Mouse (Mus musculus): Measurements from ENCODE around the gene Slc25a33.

Slc25a33 gene

DNA sequence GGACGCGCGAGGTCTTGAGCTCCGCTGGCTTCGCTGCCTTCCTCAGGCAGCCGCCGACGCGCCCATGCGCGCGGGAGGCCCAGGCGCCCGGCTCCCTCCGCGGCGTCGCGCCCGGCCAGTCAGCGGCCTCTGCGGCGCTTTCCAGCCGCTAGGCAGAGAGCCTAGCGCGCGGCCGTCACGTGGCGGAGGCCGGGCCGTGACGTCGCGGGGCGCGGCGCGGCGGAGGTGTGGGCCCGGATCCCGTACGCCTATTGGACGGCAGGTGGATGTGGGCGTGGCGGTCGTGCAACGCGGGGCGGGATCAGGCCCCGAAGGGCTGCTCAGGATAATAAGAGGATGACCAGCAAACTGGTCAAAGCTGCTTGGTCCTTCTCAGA lies at the start of gene Slc25a33:
Gene Slc25a33, minus strand, starts transcription at position 184 of the 377 bp plus-strand sequence.
- DNase-seq (ENCODE audit: low spot score in 2 of 2) = peak; percentile 94 to 96

DNA sequence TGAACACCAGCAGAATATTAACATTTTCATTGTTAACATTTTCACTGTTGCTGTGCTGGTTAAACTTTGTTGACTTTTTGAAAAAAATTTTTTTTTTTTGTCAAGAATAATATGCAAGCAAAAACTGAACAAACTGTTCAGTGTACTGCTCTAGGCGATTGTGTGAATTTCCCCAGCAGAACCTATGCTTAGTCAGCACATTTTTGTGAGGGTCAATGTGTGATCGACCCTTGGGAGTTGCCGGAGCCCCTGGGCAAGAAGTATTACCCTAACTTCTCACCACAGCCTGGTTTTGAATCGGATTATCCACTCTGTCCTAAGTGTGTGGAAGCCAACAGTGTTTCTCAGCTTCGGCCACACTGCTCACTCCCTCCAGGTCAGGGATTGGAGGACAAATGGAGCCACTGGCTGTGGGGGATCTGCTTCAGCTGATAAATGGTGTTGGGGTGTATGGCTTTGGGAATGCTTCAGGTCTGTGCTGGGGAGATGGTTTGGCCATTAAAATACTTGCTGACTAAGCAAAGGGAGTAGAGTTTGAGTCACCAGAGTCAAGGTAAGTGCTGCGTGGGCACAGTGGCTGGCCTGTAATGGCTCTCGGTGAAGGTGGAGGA lies 48.6 kb upstream of the Slc25a33 start:
- no peak for DNase-seq (ENCODE audit: low spot score in 2 of 2)

DNA sequence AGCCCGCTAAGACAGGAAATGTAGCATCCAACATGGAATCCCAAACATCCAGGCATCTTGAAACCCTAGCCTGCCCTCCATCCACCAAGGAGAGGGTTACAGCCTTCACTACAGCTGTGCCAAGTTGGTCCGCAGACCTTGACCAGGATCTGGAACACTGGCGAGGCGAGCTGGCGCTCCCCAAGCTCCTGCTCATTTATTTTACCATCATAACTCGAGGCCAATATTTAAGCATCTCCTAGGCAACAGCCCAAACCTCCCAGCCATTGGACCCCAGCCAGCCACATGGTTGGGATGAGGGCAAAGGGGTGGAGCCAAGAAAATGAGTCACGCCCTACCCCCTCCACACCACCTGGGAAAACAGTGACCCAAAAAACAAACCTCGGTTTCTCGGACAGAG lies 48.0 kb upstream of the Slc25a33 start:
- peak; percentile 50 to 79 for DNase-seq (ENCODE audit: low spot score in 2 of 2)

DNA sequence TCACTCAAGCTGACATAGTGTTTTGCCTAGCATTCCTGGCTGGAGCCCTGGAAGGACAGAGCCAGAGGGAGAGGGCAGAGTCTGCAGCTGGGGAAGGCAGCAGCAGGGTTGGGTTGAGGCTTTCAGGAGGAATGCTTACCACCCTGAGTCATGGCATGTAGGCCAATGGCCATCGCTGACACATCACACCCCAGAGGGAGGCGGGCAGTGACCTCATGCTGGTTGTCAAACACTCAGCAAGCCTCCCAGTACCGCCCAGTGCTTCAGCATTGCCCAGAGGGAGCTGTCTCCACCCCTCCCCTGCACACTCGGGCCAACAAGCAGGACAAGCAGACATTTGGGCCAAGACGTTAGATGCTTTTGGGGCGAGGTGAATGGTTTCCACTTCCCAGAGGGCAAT lies 46.5 kb upstream of the Slc25a33 start:
- DNase-seq (ENCODE audit: low spot score in 2 of 2) = peak; percentile 84 to 92

- no peak for DNase-seq (ENCODE audit: low spot score in 2 of 2)
Observed at GRCm38 (mm10) chr4:149819195-149819594, 45.1 kb upstream of the Slc25a33 start.

DNA sequence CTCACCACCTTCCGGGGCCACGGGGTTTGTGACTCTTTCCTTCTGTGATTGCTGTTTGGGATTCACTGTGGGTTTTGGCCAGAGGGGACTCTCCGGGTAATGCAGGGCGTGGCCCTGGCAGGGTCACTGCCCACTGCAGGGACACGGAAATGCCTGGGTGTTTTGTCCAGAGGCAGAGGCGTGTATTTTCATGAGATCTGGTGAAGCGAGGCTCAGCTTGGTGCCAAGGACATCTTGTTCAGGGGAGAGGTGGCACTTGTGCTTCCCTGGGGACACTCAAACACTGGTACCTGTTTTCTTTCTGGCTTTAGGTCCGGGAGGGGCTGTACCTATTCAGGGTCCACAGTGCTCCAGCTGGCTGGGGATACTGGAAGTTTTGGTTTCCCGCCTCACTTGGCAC lies 42.5 kb upstream of the Slc25a33 start:
- DNase-seq (ENCODE audit: low spot score in 2 of 2) = no peak

- DNase-seq (ENCODE audit: low spot score in 2 of 2) = no peak
Observed at GRCm38 (mm10) chr4:149815586-149815985, 41.5 kb upstream of the Slc25a33 start.

GRCm38 (mm10) chr4:149813409-149814184 lies 39.5 kb upstream of the Slc25a33 start:
- DNase-seq (ENCODE audit: low spot score in 2 of 2) = no peak

- DNase-seq (ENCODE audit: low spot score in 2 of 2) = peak in 1 of 2 experiments; percentile 52
Observed at GRCm38 (mm10) chr4:149810372-149810771, 36.3 kb upstream of the Slc25a33 start.

- no peak for DNase-seq (ENCODE audit: low spot score in 2 of 2)
Observed at GRCm38 (mm10) chr4:149808584-149809227, 34.6 kb upstream of the Slc25a33 start.

- DNase-seq (ENCODE audit: low spot score in 2 of 2) = no peak
Observed at GRCm38 (mm10) chr4:149808060-149808567, 34.0 kb upstream of the Slc25a33 start.

DNA sequence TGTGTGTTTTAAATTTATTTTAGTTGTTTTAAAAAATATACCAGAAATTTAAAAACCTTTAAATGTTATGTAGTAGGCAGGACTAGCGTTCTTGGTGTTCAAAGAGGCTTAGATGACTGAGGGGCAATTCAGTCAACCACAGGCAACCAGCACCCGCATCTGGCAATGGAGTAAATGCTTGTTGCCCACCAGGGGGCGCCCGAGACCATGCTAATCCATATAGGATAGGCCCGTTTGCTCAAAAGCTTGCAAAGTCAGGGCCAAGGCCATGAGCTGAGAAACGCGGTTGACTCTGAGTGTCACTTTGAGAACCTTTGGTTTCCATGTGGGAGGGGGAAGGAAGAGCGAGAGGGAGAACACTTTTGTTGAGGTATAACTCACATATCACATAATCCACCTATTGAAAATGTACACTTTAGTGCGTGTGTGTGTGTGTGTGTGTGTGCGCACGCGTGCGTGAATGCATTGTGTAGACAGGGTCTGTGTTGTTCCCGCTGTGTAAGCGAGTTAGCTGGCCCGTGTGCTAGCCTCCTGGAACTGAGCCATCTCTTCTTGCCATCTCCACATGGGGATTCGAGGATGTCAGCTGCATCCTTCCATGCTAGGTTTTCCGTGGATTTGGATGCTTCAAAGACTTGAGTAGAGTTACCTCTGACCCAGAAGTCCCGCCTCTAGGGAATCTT lies 32.8 kb upstream of the Slc25a33 start:
- DNase-seq (ENCODE audit: low spot score in 2 of 2) = peak; percentile 80 to 89

DNA sequence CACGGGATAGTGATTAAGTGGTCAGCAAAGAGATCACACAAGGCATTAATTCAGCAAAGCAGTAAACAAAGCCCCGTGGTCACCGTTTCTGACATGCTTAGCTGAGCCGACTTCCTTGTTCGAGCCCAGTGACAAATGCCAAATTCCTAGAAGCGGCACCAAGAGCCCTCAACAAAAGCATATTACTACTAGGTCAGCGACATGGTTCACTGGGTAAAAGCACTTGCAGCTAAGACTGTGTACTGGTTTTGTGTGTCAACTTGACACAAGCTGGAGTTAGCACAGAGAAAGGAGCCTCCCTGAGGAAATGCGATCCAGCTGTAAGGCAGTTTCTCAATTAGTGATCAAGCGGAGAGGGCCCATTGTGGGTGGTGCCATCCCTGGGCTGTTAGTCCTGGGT lies 28.2 kb upstream of the Slc25a33 start:
- no peak for DNase-seq (ENCODE audit: low spot score in 2 of 2)

DNA sequence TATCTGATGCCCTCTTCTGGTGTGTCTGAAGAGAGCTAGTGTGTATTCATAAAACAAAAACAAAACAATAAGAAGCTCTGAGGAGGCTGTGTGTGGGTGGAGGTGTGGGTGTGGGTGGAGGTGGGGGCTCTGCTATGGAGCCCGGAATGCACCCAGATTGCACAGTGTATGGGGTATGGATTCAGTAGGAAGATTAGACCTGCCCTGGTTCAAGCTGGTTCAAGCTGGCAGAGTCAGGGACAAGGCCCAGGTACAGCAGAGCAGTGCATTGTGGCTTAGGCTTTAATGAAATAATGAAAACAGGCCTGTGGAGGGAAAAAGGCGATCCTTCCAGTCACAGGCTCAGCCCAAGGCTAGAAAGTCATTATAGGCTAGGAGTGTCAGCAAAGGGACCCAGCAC lies 26.5 kb upstream of the Slc25a33 start:
- no peak for DNase-seq (ENCODE audit: low spot score in 2 of 2)

- DNase-seq (ENCODE audit: low spot score in 2 of 2) = no peak
Observed at GRCm38 (mm10) chr4:149800172-149800464, 26.0 kb upstream of the Slc25a33 start.

DNA sequence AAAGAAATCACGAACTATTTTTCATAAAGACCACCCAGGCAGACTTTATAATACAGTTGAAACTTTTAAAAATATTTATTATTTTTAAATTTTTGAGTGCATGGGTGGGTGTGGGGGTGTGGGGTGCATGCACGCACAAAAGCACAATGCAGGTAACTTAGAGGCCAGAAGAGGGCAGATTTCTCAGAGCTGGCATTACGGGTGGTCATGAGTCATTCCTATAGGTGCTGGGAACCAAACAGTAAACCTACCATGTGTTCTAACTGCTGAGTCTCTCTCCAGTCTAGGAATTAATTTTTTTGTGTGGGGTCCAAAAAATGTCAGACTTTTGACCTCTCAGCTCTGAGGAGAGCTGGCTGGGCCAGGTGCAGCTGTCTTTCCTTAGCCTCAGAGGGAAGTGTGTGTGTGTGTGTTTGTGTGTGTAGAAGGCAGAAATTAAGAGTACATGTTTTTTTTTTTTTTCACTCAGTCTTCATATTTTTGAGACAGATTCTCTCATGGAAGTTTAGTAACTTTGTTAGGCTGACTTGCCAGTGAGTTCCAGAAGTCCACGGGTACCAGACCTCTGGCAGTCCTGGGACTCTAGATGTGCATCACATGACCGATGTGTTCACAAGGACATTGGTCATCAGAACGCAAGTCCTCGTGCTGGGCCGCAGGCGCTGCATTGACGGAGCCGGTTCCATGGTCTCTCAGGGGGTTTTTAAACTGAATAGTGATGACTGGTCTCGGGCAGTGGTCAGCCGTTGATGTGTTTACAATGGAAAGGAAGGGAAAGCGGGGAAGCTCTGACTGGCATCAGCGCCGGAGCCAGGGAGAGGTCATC lies 25.5 kb upstream of the Slc25a33 start:
- no peak for DNase-seq (ENCODE audit: low spot score in 2 of 2)

DNA sequence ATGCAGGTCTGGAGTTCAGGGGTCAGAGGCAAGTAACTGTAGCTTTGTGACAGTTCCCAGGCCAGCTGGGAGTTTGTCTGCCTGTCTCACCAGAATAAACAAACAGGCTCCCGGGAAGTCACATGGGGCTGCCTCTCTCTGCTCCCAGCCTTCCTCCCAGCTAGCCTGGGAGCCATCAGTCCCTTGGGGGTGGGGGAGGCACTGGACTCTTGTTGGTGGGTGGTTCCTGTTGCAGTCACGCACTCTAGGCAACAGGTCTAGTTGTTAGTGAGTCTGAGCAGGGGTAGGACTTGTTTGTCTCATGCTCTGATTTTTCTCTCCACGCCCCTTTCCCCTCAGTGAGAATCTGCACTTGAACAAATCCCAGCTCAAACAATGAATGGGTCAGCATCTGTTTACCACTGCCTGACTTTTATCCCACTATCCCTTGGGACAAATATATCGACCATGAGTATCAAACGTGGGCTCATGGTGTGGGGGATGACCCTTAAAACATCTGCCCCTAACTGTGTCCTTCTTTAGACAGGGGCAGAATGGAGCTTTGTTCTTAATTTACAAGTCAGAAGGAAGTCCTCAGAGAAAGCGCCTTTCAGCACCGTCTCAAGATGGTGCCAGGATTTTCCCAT lies 24.7 kb upstream of the Slc25a33 start:
- no peak for DNase-seq (ENCODE audit: low spot score in 2 of 2)

DNA sequence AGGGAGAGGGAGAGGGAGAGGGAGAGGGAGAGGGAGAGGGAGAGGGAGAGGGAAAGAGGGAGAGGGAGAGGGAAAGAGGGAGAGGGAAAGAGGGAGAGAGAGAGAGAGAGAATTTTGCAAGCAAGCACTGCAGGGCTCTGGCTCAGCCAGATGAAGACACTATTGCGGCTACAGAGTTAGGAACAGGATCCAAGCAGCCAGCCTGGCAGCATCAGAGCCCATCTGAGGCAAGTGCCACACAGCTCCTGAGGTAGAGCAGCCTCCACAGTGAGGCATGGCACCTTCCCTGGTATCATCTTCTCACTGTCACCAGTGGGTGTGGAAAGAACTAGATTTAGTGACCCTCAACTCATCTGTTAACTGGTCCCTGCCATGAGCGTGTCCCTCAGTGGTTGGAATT lies 24.0 kb upstream of the Slc25a33 start:
- DNase-seq (ENCODE audit: low spot score in 2 of 2) = no peak

GRCm38 (mm10) chr4:149797220-149797610 lies 23.1 kb upstream of the Slc25a33 start:
- DNase-seq (ENCODE audit: low spot score in 2 of 2) = no peak

GRCm38 (mm10) chr4:149796567-149797219 lies 22.6 kb upstream of the Slc25a33 start:
- no peak for DNase-seq (ENCODE audit: low spot score in 2 of 2)
